Mouse (Mus musculus) cerebellum, adult 9-10 months (tissue): ENCODE measurements around the gene Gfap.

Source experiments
- DNase-seq: peaks from one replicate; pipeline ENCODE4 v3.0.0; 2022

The Gfap gene

DNA sequence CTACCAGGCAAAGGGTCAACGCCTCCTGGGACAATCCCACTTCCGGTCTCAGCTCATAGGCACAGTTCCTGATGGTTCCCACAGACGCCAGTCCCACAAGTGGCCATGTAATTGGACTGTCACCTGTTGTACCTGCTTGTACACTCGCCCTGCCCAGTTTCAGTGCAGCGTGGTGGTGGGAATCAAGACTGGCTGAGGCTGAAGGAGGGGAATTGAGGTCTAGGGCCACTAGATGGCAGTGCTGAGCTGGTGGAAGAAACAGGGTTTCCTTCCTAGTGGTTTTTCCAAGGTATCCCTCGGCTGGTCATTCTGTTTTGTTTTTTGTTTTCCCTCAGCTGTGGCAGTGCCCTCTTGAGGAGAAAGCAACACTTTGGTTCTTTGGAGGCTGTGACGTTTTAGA, at the start of gene Gfap:
TSS of gene Gfap (minus strand) at position 150 of the 400 bp plus-strand sequence.
- DNase-seq: peak; percentile 87

DNA sequence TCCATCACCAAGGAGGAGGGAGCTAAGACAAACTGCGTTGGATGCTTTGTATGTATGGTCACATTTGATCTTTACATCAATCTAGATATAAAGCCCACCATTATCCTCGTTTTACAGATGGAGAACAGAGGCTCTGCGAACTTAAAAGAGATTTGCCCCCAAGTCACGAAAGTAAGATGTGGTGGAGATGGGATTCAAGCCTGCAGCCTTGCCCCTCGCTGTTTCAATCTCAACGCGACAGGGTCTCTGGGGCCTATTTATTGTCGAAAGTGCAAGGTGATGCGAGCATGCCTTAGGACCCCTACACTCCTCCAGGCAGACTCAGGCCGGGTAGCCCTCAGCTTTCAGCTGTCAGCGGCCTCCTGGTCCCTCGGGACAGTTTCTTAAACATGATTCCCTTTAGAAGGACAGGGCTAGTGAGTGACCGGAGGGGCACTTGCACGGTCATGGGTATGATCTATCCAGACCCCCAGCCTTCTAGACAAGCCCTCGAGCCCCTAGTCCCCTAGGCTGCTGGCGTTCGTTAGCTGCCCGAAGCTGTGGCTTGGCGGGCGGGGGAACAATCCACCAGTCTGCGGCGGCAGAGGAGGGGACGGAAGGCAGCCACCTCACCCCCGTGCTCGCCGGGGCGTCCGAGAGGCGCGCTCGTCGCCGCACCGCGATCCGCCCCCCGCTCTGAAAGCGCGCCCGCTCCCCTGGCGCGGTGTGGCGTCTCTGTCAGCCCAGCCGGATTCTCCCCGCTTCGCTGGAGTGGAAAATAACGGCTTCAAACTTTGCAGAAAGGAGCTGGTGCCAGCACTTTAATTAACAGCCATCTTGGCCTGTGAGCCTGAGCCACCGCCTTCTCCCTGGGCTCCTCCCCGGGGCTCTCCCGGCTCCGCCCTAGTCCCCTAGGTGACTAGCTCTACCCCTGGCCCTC, 47.6 kb upstream of the Gfap start:
- DNase-seq: no peak

DNA sequence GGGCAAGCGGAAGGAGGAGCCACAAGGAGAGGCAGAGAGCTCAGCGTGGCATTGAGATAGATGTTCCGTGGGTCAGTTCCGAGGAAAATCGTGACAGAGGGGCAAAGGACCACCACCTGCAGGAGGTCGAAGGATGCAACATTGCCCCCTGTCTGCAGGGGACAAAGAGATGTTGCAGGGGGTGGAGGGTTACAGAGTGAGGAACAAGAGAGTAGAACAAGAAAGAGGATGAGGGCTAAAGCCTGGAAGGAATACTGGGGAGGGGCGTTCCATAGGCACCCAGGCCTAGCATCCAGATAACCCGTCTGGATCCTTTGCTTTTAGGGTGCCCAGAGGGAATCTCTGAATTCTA, 46.3 kb upstream of the Gfap start:
- no peak for DNase-seq

DNA sequence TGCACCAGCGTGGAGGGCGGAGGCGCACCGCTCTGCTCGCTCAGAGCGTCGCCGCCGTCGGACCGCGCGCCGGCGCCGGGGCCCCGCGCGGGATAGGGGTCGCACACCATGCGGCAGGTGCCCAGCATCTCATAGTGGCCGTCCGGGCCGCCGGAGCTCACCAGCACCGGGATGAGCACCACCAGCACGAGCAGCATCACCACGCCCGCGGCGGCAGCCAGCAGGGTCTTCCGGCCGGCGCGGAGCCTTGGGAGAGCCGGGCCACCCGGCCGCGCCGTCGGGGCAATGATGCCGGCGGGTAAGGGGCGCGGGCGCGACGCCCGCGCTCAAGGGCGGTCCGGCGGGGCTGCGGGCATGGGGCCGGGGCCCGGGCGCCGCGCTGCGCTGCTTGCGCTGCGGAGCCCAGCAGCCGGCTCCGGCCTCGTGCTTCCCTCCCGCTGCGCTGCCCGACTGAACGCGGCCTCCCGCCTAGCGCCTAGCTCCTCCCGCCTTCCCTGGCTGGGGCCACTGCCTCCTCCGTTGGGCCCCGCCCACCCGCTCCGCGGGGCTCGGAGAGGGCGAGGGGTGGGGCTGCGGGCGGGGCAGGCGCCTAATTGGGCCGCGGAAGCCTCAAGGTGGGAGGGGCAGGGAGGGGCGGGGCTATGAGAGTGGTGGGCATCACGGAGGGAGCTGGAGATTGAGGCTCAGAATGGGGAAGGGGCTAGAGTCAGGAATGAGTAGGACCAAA, 45.7 kb upstream of the Gfap start, which contains the start of gene C1ql1:
TSS of gene C1ql1 (minus strand) at position 424 of the 727 bp plus-strand sequence.
- DNase-seq: peak; percentile 14

DNA sequence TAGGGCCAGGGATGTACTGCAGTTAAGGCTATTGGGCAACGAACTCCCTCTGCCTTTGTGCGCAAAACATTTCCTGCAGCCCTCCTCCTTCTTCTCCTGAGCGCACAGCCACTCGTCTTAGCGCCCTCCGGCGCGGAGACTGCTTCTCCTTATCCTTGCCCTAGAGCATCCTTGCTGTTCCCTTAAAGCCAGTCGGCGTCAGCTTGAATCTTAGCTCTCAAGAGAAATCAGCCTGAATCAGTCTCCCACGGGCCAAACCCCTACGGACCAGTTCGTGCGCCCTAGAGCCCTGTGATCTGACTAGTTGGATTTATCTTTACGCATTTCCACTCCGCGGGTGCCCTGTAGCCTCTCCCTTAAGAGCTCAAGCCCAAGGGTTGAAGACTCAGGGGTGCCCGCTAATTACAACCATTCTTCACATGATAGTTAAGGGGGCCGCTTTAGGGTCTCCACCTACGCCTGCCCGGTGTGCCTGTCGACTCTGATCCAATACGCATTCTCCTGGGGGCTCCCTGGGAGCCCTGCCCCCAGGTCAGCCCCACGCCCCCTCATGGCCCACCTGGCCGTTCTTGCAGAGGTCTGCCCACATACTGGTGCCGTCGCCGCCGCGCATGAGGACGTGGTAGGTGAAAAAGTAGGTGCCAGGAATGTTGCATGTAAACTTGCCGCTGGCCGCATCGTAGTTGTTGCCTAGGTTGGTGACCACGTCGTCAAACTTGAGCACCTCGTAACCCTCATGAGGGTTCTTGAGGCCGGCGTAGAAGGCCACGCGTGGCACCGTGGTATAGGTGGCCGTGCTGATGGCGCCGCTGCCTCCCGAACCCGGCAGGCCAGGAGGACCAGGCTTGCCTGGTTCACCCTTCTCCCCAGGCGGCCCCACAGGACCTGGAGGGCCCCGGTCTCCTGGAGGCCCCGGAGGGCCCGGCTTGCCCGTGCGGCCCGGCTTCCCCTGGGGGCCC, 44.9 kb upstream of the Gfap start:
- no peak for DNase-seq

DNA sequence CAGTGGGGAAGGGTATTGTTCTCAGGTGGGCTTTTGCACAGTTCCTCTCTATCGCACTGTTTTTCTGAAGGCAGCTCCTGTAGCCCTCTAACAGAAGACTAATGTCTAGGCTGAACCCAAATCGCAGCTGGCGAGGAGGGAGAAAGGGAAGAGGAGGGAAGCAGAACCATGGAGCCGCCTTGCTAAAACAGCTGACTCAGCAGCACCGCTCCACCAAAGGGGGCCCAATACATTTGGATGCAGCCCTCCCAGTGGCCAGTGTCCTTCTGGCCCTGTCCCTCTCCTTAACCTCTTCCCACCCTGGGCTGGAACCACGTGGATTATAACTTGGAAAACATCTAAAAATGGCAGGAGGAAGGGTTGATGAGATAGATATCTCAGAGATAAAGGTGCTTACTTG, 40.5 kb upstream of the Gfap start:
- no peak for DNase-seq

DNA sequence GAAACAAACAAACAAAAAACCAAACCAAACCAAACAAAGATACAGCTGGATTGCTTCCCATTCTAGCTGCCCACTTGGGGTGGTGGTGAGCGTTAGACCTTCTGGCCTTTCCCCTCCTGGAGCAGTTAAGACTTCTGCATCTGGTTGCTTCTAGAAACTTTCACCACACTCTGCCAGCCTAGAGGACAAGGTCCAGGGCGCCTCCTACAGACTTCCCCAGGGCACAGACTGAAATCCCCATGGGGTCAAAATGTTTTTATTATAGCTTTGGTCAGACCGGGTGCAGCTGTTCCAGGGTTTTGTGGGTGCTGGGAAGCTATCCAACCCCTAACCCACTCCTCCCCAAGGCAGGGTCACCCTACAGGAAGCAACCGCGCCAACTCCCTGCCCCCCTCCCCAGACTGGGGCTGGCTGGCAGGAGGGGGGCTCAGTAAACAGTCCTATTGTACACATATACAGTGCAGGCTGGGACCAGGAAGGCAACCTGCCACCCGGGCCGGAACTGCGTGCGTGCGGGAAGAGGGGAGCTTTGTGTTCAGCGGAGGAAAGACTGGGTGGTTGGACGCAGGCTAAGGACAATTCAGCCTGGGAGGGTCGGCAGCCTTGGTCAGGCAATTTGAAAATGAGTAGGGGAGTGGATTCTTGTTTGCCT, 38.4 kb upstream of the Gfap start:
- no peak for DNase-seq

DNA sequence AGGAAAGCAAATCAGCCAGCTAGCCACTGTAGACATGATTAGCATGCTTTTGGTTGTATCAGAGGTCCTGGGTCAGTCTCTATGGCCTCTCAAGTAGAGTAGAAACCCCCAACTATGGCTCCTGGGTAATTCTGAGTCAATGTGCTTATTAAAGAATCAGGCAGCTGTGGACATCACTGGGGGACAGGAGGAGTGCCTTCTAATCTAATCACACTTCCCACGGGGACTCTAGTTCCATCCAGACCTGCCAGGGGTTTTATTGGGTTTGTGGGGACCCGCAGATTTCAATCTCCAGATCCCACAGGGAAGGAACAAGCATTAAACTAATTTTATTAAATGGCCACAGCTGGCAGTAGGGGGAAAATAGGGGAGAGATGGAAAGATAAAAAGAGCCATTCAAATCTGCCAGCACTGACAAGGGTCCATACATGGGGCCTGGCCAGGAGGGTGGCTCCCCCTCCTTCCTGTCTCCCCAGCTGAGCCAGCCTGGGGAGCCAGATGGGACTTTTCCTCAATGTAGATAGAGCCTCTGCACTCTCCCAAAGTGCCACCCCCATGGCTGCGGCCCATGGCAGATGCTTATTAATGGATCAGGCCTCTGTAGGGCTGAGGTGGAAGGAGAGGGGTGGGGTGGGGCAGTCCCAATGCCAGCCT, 36.9 kb upstream of the Gfap start:
- DNase-seq: no peak

DNA sequence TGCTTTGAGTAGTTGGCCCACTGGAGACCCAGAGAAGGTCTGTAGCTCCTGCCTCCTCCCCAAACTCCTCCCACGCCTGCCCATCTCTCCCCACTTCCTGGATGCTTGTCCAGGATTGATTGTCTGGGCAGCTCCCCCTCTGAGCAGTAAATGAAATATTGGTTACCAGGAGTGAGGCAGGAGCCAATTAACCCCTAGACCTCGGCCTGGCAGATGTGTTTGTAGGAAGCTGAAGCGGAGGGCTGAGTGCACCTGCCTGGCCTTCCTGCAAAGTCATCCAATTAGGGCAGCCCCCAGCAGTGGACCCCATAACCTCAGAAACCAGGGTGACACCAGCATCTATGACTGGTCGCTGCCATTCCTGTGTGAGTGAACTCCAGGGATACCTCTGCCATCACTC, 35.6 kb upstream of the Gfap start:
- no peak for DNase-seq

DNA sequence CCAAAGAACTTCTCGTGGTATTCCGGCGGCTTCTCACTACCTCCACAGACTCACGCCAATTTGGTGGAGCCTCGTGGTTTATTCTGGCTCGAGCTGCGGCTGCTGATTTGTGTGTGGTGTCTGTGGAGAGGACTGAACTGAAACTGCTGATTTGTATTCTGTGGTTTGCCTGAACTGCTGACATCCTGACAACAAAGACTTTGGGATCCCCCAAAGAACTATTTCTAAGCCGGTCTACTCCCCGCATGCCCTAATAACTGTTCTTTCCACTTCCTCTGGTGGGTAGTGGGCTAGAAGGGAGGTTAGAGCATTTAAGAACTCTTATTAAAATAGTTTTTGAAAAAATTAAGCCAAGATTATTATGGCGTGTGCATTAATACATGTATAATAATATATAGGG, 30.0 kb upstream of the Gfap start:
- no peak for DNase-seq

DNA sequence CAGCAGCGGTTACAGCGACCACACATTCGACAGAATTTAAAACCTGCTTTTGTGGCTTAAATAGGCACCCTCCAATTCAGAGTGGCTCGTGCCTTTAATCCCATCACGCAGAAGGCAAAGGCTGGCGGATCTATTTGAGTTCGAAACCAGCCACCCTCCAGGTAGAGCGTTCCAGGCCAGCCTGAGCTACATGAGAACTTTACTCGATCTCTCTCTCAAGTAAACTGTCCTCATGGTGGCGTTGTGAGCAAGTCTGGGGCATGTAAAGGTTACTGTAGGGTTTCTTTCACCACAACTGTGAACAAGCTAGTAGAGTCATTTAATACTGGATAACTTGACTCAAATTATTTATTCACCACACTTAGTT, 24.6 kb upstream of the Gfap start:
- no peak for DNase-seq

DNA sequence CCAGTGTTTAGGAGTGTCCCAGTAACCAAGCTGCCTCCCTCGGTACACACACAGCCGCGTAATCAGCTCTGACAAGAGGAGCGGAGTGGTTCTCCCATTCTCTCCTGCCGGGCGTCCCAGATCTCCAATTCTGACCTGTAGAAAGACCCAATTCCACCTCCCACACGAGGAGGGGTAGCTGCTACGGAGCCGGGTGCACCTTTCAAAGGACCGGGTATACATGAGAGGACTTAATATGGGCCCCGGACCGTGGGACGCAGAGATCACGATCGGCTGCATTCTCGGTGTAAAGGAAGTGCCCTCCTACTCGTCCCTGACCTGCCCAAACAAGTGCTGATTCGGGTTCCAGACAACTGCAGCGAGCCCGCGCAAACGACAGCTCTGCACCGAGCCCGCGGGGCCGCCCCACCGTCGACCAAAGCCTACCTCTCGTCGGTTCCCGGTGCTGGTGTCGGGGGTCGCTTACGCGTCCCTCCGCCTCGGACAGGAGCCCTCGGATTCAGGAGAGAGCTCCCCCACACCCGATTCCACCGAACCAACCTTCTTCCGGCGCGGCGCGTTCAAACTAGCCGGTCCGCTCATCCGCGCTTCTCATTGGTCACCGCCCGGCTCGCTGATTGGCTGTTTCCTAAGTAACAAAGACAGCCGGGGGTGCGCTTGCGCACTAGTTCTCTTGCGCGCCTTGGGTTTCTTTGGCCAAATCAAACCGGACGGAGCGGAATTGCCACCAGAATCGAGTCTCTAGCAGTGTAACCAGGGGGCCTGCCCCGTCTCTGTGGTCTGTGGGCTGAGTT, 24.0 kb upstream of the Gfap start, which contains the start of gene Kif18b:
TSS of gene Kif18b (minus strand) at position 568 of the 794 bp plus-strand sequence.
- DNase-seq: peak; percentile 93

DNA sequence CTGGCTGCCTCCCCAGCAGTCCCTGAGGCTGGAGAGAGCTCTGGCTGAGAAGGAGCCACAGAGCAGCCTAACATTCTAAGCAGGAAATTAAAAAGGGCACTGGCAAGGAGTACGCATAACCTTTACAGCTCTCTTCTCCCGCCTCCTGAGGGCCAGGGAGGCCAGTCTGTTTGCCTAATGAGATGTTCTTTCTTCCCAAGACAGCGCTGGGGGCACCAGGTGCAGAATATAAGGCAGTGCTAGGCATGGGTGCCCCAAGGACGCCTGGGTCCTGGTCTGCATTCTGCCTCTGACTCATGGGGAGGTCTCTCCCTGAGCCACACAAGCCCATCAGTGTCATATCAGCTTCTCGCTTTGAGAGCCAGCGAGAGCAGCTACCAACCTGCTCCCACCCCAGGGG, 20.8 kb upstream of the Gfap start:
- no peak for DNase-seq

DNA sequence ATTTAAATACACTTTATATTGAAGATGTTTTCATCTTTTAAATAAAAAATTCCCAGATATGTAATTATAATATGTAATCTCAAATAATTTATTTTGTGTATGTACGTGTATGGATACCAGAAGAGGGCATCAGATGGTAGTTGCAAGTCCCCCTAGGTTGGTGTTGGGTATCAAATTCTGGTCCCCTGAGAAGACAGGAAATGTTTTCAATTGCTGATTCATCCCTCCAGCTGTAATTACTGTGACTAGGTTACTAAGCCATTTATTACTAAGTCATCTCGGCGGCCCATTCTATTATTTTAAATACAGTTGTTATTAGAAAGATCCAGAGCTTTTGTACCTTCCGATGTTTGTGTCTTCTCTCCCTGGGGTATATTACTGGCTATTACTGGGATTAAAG, 17.4 kb upstream of the Gfap start:
- DNase-seq: no peak

DNA sequence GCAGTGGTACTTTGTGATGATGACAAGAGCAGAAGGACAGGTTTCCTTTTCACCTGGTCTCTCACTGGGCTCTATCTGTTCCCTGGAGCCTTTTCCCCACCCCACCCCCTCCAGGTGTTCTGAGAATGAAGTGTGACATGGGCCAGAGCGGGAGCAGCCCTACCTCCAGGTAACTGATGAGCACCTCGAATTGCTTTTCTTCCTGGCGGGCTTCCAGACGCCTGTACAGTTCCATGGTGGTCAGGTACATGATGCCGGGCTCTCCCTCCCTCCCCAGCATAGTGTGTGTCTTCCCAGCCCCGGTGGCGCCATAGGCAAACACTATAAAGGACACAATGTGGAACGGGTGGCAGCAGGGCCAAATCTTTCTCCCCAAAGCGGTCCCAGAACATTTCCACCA, 14.7 kb upstream of the Gfap start:
- DNase-seq: no peak

DNA sequence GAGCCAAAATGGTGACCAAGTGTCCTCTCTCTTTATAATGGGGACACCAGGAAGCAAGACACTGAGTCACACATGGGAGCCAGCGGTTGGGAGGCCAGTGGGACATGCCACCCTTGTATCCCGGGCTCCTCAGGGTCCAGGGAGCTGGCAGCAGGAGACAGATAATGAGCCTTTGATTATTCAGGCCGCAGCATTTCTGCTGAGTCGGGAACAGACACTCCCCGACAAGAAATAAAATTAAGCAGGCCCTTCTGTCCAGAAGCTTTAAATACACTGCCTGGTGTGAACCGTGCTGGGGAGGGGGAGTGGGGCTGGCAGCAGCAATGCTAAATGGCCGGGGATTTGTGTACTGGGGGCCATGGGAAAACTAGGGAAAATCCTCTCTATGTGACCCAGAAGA, 10.7 kb upstream of the Gfap start:
- DNase-seq: no peak

DNA sequence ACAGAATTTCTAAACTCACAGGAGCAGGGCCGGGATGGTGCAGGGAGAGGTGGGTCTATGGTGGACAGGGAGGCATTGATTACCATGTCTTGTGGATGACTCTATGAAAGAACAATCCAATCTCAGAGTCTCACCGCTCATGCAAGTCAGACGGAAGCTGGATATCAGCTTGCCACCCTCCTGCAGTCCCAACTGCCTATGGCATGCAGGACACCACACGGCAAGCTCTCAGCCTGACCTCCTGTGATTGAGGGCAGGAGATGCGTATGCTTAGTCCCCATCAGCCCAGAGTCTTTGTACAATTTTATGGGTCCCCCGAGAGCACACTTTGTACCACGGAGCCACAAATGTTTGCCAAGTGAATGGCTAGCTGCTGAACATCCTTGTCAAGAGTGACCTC, 2.9 kb upstream of the Gfap start:
- no peak for DNase-seq

DNA sequence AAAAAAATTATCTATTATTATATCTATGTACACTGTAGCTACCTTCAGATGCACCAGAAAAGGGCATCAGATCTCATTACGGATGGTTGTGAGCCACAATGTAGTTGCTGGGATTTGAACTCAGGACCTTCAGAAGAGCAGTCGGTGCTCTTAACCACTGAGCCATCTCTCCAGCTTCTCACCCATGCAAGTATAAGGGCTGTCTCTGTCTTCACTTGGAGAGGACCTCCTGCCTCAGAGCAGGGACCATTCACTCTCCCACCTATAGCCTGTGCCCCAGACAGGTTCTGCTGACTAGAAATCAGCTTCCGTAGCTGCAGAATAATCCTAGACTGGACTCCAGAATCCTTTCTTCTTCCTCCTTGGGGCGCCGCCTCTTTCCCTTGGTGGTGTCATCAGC, 1.4 kb upstream of the Gfap start:
- no peak for DNase-seq

DNA sequence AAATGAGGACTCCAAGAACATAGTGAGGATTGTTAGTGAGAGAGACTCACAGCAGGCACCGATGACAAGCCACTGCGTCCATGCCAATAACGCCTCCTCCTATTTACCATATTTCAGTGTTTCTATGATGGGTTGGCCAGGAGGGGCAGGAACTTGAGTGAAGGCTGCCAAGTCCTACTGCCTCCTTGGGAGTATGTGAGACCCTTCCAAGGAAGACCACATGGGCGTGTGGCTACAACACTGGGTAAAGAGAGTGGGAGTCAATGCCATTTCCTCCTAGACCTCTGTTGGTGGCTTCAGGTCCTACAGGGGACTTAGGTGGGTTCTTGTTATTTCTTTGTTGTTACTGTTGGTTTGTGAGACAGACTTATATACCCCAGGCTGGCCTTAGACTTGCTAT, 487 bp upstream of the Gfap start:
- DNase-seq: no peak

DNA sequence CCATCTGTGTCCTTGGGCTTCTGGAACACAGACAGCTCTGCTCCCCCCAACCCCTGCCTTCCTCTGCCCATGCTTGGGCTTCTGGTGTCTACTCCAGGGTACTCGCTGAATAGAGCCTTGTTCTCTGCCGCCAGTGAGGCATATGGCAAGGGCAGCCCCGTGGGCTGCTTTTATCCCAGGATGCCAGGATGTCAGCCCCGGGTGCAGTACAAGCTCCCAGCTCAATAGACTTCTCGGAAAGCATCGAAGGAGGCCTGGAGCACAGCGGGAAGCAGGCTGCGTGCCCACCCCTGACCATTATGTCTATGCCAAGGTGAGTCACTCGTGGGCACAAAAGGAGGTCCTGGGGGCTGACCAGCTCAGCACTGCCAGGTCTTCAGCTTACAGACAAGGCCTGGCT, 2.3 kb downstream of the Gfap start:
- peak; percentile 81 for DNase-seq

DNA sequence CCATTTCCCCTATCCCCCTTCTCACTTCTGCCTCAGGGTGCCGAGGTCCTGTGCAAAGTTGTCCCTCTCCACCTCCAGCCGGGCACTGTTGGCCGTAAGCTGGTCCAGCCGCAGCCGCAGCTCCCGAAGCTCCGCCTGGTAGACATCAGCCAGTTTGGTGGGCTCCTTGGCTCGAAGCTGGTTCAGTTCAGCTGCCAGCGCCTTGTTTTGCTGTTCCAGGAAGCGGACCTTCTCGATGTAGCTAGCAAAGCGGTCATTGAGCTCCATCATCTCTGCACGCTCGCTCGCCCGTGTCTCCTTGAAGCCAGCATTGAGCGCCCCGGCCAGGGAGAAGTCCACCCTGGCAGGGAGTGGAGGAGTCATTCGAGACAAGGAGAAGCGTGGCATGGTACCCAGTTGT, 4.1 kb downstream of the Gfap start:
- DNase-seq: no peak
